Mouse (Mus musculus): ENCODE measurements around the gene Gm3625. TPM values are rescaled to one million over a fixed set of nuclear protein-coding genes. Genes with fewer than 3 reads are reported as not detected.

Gm3625 gene
- polyA plus RNA-seq (2016; fragmentation: Nextera tagmentation; extraction: Ambion mirVana) = not detected in 2 replicates

DNA sequence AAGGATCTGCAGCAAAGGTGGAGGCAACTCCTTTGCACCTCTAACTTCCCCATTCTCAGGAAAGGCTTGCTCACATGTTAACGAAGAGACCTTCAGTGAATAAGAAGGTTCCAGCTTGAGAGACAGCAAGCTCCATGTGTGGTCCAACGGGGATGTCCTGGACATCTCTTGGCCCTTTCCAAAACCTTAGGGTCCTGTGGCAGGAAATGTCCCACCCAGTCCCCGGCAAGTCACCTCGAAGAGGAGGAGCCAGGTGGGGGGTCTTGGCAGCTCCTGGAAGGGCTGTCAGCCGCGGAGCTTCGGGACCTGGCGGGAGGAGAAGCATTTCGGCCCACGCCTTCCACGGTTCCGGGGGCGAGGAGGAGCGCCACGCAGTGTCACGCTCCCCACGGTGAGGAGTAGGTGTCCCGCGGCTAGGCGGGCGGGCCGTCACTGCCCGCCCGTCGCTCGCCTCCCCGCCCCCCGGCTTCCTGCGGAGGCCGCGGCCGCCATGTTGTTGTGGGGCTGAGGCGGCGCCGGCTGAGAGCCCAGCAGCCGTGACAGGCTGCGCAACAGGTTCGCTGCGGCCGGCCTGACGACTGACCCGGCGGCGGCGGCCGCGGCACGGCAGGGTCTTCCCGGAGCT is at the start of gene Gm3625, which contains the start of gene Itsn2:
Gm3625 (minus strand) TSS at position 387 of the 625 bp plus-strand sequence.
Itsn2 (plus strand) TSS at position 98 of the 625 bp plus-strand sequence.
- Histone ChIP-seq H3K27ac (replicated peaks) (peak within 1 kb of the TSS; percentile 87), H3K9me3 (no peaks in the 10 kb centered on the region), H3K4me3 (peak within 1 kb of the TSS; percentile 86), H3K27me3 (replicated peaks; ENCODE audit: low read depth, poor library complexity, severe bottlenecking) (peaks cover 9% of the 10 kb centered on the region), H3K36me3 (replicated peaks) (no peaks in the 10 kb centered on the region), H3K4me1 (peaks cover 14% of the 10 kb centered on the region)
- 3% methylated on average over 49 of the region's 49 CpGs for WGBS
- DNase-seq (ENCODE audit: low spot score) = peak; percentile 80

DNA sequence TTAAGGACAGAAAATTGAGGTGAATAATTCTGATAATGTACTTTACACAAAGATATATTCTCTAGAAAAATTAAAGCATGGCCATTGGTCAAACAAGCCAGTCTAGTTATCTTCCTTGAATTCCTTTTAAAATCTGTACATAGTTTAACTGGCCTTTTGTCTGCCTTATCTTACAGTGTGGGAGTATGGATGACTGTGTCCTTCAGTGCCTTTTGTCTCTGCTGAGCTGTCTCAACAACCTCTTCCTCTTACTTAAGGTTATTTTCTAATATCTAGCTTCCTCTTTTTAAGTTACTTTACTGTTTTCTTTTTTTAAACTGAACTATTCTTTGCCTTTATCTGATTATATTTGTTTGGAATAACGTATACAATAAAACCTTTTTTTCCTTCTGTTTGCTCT is 48.0 kb upstream of the Gm3625 start:
- Histone ChIP-seq H3K36me3 (replicated peaks) (peaks cover 37% of the 10 kb centered on the region), H3K27me3 (replicated peaks; ENCODE audit: low read depth, poor library complexity, severe bottlenecking) (no peaks in the 10 kb centered on the region), H3K27ac (replicated peaks) (no peak overlapping the region), H3K9me3 (no peaks in the 10 kb centered on the region), H3K4me3 (no peak overlapping the region), H3K4me1 (no peaks in the 10 kb centered on the region)
- DNase-seq (ENCODE audit: low spot score) = no peak
- 97% methylated on average over 1 of the region's 1 CpGs for WGBS

DNA sequence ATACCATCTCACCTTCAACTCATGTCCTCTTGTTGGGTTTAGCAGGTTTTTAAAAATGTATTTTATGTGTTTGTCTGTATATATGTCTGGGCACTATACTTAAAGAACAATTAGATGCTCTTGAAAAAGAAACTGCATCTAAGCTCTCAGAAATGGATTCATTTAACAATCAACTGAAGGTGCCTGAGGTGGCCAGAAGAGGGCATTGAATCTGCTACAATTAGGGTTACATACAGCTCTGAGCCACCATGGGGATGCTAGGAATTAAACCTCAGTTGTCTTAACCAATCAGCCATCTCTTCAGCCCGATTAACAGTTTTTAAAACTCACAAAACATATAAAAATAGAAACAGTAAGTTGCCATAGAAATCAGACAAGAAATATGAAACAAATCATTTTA is 45.7 kb upstream of the Gm3625 start:
- Histone ChIP-seq H3K27me3 (replicated peaks; ENCODE audit: low read depth, poor library complexity, severe bottlenecking) (no peaks in the 10 kb centered on the region), H3K4me3 (no peak overlapping the region)
- no peak for DNase-seq (ENCODE audit: low spot score)

DNA sequence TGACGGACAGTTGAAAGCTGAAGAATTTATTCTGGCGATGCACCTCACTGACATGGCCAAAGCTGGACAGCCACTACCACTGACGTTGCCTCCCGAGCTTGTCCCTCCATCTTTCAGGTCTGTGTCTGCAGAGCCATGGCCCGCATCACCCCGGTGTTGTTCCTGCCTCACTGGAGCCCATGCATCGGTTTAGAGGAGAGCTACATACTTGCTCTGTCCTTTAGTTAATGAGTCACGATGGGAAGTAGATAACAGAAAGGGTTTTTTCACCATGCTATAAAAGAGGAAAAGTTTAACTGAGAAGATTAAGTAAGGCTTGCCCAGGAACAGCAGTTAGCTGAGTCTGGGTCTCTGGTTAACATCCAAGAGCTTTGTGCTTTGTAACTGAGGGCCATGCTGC is 40.2 kb upstream of the Gm3625 start:
- H3K4me3 ChIP-seq = no peak overlapping the region
- H3K4me1 ChIP-seq = no peaks in the 10 kb centered on the region
- no peaks in the 10 kb centered on the region for H3K9me3 ChIP-seq
- 89% methylated on average over 8 of the region's 8 CpGs for WGBS
- peaks cover 41% of the 10 kb centered on the region for H3K36me3 ChIP-seq (replicated peaks)
- DNase-seq (ENCODE audit: low spot score) = no peak
- H3K27ac ChIP-seq (replicated peaks) = no peak overlapping the region
- H3K27me3 ChIP-seq (replicated peaks; ENCODE audit: low read depth, poor library complexity, severe bottlenecking) = no peaks in the 10 kb centered on the region

More for the DNA sequence above, 45.7 kb upstream of the Gm3625 start:
- H3K27ac ChIP-seq (replicated peaks) = no peak overlapping the region
- no peaks in the 10 kb centered on the region for H3K9me3 ChIP-seq
- no peaks in the 10 kb centered on the region for H3K4me1 ChIP-seq
- H3K36me3 ChIP-seq (replicated peaks) = peaks cover 50% of the 10 kb centered on the region
- WGBS = 93% methylated on average over 1 of the region's 1 CpGs

DNA sequence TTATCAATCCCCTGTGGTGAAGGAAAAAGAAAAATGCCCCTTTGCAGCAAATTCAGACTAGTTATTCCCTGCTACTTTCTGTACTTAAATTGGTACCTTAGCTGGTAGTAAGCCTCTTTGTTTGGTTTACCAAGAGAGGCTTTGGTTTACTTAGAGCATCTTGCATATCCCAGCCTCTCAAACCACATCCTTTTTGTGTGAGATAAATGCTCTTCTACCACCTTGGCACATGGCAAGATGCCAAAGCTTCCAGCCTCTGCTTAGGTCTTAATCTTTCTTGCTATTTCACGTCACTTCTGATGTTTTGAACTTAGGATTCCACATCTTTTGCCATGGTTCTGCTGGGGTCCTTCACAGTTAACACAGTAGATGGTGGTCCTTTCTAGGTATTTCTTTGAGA is 31.5 kb upstream of the Gm3625 start:
- H3K4me3 ChIP-seq = no peak overlapping the region
- H3K27ac ChIP-seq (replicated peaks) = no peak overlapping the region
- WGBS = 81% methylated on average over 1 of the region's 1 CpGs
- DNase-seq (ENCODE audit: low spot score) = no peak
- H3K9me3 ChIP-seq = no peaks in the 10 kb centered on the region
- H3K4me1 ChIP-seq = no peaks in the 10 kb centered on the region
- H3K36me3 ChIP-seq (replicated peaks) = no peaks in the 10 kb centered on the region
- H3K27me3 ChIP-seq (replicated peaks; ENCODE audit: low read depth, poor library complexity, severe bottlenecking) = no peaks in the 10 kb centered on the region

DNA sequence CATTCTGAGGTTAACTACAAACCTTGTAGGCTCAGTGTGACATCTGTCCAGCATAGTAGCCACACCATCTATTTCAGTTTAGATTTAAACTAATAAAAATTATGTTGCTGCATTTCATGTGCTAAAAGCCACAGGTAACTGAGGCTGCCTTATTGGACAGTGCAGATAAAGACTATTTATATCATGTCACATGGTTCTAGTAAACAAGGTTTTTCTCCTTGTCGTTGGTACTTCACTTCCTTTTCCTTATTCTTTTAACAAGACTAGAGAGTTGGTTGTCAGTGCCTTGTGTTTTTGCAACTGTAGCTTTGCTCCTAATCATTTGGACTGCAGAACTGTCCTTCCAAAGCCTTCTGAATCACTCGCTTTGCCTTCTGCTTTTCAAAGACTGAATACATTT is 22.0 kb upstream of the Gm3625 start:
- 79% methylated on average over 2 of the region's 2 CpGs for whole genome bisulfite sequencing
- DNase-seq (ENCODE audit: low spot score) = no peak
- 0 out of 2 replicates have a peak, but pooled peaks cover 2% of the 10 kb centered on the region for H3K4me1 ChIP-seq

DNA sequence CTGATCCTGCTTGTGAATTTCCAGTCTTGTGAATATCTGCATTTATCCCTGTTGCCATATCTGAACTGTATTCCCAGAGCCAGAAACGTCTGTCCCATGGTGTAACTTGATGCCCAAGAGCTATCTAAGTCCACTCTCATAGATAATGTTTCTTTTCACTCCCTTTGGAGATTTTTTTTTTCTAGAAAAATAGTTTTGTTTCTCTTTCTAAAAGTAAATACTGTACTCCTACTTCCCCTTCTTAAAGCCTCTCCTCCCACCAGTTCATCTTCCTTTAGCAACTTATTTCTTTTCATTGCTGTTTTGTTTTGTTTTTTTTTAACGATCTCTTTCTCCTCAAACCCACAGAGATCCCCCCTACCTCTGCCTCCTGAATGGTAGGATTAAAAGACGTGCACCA is 13.9 kb upstream of the Gm3625 start:
- Histone ChIP-seq H3K27me3 (replicated peaks; ENCODE audit: low read depth, poor library complexity, severe bottlenecking) (no peaks in the 10 kb centered on the region), H3K36me3 (replicated peaks) (no peaks in the 10 kb centered on the region), H3K27ac (replicated peaks) (no peak overlapping the region), H3K9me3 (no peaks in the 10 kb centered on the region), H3K4me3 (no peak overlapping the region), H3K4me1 (peaks cover 7% of the 10 kb centered on the region; the same call in 1 of the 2 replicates)
- 43% methylated on average over 3 of the region's 3 CpGs for WGBS
- DNase-seq (ENCODE audit: low spot score) = no peak

More for the DNA sequence above, 22.0 kb upstream of the Gm3625 start:
- Histone ChIP-seq H3K4me3 (no peak overlapping the region), H3K9me3 (no peaks in the 10 kb centered on the region), H3K36me3 (replicated peaks) (no peaks in the 10 kb centered on the region), H3K27ac (replicated peaks) (no peak overlapping the region), H3K27me3 (replicated peaks; ENCODE audit: low read depth, poor library complexity, severe bottlenecking) (no peaks in the 10 kb centered on the region)

DNA sequence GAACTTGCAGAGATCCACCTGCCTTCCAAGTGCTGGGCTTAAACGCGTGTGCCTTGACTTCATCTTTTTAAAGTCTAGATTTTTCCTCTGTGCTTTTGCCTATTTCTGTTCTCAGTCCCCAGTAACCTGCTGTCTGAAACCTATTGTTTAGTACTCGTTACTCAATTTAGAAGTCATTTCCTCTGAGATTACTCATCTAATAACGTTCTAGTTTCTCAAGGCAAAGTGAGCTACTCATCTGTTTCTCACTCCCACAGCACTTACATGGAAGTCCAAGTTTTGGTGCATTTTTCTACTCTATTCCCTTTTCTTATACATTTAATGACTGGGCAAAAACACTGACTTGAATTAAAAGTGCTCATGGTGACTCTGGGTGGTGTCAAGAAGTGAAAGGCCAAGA is 7.0 kb upstream of the Gm3625 start:
- Histone ChIP-seq H3K9me3 (no peaks in the 10 kb centered on the region), H3K27ac (replicated peaks) (no peak overlapping the region), H3K4me1 (peaks cover 9% of the 10 kb centered on the region), H3K27me3 (replicated peaks; ENCODE audit: low read depth, poor library complexity, severe bottlenecking) (no peaks in the 10 kb centered on the region), H3K4me3 (no peak overlapping the region), H3K36me3 (replicated peaks) (no peaks in the 10 kb centered on the region)
- DNase-seq (ENCODE audit: low spot score) = no peak
- 72% methylated on average over 4 of the region's 4 CpGs for WGBS

DNA sequence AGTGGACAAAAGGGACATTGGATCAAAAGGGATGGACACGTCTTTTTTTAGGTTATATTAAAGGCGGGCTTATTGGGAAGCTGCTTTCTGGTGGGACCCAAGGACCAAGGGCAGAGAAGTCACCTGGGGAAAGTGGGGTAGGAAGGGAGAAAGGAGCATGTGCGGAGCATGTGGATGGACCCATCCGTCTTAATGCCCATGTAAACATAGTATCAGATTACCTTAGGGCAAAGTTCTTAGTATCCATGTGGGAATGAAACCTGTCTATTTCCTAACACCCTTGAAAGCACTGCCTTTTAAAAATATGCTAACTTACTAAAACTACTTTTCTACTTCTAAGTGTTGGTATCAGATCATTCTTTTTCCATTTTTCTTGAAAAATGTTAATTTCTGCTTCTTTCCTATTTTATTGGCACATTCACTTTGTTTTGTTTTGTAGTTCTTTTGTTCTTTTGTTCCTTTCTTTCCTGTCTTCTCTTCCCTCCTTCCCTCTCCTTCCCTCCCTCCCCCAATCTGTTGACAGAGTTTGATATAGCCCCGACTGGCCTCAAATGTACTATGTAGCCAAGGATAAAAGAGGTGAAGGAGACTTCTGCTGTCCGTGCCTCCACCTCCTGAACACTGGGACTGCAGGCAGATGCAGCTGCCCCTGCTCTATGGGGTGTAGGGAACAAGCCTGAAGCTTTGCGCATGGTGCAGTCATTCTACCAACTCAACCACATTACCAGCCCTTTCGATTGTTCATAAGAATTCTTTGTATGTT is 6.1 kb upstream of the Gm3625 start:
- 60% methylated on average over 8 of the region's 8 CpGs for WGBS
- Histone ChIP-seq H3K4me3 (no peak overlapping the region), H3K4me1 (peaks cover 11% of the 10 kb centered on the region), H3K27me3 (replicated peaks; ENCODE audit: low read depth, poor library complexity, severe bottlenecking) (peaks cover 5% of the 10 kb centered on the region), H3K9me3 (no peaks in the 10 kb centered on the region), H3K36me3 (replicated peaks) (no peaks in the 10 kb centered on the region), H3K27ac (replicated peaks) (no peak overlapping the region)
- DNase-seq (ENCODE audit: low spot score) = no peak

DNA sequence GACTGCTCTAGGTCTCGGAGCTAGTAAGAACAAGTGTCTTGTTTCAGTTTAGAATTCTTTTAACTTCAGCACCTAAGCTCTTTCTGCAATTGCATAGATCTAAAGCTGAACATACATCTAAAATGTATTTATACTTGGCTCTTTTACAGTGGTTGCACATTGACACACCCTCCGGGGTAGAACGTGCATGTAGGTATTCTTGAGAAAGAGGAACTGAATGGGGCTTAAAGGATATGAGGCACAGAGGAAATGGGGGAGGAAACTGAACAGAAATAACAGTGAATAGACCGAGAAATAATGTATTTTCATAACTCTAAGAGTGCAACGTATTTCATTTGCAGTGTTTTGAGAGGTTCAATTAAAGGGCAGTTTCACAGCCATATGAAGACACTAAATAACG is 2.3 kb upstream of the Gm3625 start:
- DNase-seq (ENCODE audit: low spot score) = no peak
- no peak overlapping the region for H3K4me3 ChIP-seq
- WGBS = 86% methylated on average over 6 of the region's 6 CpGs
- H3K27me3 ChIP-seq (replicated peaks; ENCODE audit: low read depth, poor library complexity, severe bottlenecking) = peaks cover 9% of the 10 kb centered on the region
- peaks cover 23% of the 10 kb centered on the region for H3K4me1 ChIP-seq
- no peaks in the 10 kb centered on the region for H3K36me3 ChIP-seq (replicated peaks)
- no peak overlapping the region for H3K27ac ChIP-seq (replicated peaks)
- H3K9me3 ChIP-seq = no peaks in the 10 kb centered on the region

DNA sequence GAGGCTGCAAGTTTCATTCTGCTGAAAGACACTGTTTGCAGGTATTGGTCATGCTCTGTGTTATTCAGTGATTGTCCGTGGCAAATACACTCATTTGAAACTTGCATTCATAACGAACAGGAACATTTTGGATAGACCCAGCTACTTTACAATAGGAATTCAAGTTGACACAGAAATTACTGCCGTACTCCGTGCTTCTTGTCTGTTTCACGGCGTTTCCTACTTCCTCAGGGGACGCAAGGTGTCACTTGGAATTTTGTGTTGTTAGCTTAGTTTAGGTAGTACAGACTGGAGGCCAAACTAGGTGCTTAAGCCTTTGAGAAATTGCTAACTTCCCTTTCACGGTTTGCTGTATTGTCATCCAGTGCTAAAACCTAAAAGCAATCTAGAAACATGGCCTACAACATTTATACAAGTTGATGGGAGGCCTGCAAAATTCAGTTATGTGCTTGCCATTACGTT is 1.2 kb upstream of the Gm3625 start:
- H3K4me1 ChIP-seq = peaks cover 20% of the 10 kb centered on the region
- no peak for DNase-seq (ENCODE audit: low spot score)
- H3K4me3 ChIP-seq = peak overlapping the region; percentile 86
- no peaks in the 10 kb centered on the region for H3K9me3 ChIP-seq
- peaks cover 9% of the 10 kb centered on the region for H3K27me3 ChIP-seq (replicated peaks; ENCODE audit: low read depth, poor library complexity, severe bottlenecking)
- 69% methylated on average over 9 of the region's 9 CpGs for WGBS
- no peaks in the 10 kb centered on the region for H3K36me3 ChIP-seq (replicated peaks)
- no peak overlapping the region for H3K27ac ChIP-seq (replicated peaks)

DNA sequence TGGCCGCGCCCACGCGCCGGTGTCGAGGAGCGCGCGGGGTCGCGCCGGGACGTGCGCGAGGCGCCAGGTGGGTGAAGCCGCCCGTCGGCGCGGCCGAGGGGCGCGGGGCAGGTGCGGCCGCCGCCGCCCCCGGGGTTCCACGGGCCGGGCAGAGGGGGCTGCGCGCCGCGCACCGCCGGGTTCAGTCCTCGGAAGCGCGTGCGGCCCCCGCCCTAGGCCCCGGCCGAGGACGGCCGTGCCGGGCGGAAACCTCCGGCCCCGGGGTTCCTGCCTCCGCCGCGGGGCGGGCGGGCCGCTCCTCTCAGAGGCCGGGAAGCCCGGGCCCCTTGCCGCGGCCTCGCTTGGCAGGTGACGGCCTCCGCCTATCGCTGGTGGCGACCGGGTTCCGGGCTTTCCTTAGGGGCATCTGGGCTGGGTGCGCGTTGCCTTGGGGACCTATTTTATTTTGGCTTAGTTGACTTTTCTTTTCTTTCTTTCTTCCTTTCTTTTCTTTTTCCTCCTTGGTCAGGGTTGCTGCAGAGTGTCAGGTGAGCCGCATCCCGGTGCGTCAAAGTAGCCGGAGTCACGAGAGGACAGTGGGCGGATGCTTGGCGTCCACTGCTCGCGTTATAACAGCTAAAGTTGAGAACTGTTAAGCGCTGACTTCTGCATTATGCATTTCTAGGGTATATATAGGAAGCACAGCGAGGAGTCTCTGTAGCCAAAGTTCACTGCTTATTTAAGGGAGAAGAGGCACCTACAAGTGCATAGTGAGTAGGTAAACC is 621 bp upstream of the Gm3625 start:
- DNase-seq (ENCODE audit: low spot score) = peak; percentile 65
- Histone ChIP-seq H3K4me1 (peaks cover 14% of the 10 kb centered on the region), H3K36me3 (replicated peaks) (no peaks in the 10 kb centered on the region), H3K9me3 (no peaks in the 10 kb centered on the region), H3K4me3 (peak overlapping the region; percentile 86), H3K27me3 (replicated peaks; ENCODE audit: low read depth, poor library complexity, severe bottlenecking) (peaks cover 9% of the 10 kb centered on the region), H3K27ac (replicated peaks) (peak overlapping the region; percentile 87)
- WGBS = under 1% methylated on average over 72 of the region's 80 CpGs
